Mouse (Mus musculus) embryonic facial prominence, embryonic 14.5 days (tissue): ENCODE data around the gene Nrxn3. TPM values are rescaled to one million over a fixed set of nuclear protein-coding genes. Genes with fewer than 3 reads are reported as not detected.

Experiments
- ATAC-seq: fragments of 200-750 bp; cut with Nextera tagmentation; 2 replicates; pipeline ENCODE4 v1.8.0; 2017; ENCODE audit warnings: low read depth, moderate number of reproducible peaks, moderate TSS enrichment
- DNase-seq: peaks from one replicate; pipeline ENCODE4 v3.0.0-alpha.2; 2015; ENCODE audit warnings: low spot score
- H3K27ac ChIP-seq: fragments of 300-500 bp; sonication (generic); replicated peaks from 2 replicates; pipeline ENCODE4 v1.5.1; 2014; ENCODE audit warnings: low read depth, mild to moderate bottlenecking, low read length, moderate library complexity
- H3K27me3 ChIP-seq: fragments of 300-500 bp; sonication (generic); replicated peaks from 2 replicates; pipeline ENCODE4 v1.6.1; 2014; ENCODE audit warnings: low read length; ENCODE audit not compliant: control insufficient read depth, insufficient read depth
- H3K36me3 ChIP-seq: fragments of 300-500 bp; sonication (generic); 2 replicates; pipeline ENCODE4 v1.6.1; 2014; ENCODE audit warnings: low read length, mixed read lengths; ENCODE audit not compliant: control insufficient read depth, insufficient read depth
- H3K4me1 ChIP-seq: fragments of 300-500 bp; sonication (generic); 2 replicates; pipeline ENCODE4 v1.6.1; 2014; ENCODE audit warnings: antibody characterized with exemption, low read length; ENCODE audit not compliant: control insufficient read depth, insufficient read depth
- H3K4me2 ChIP-seq: fragments of 300-500 bp; sonication (generic); 2 replicates; pipeline ENCODE4 v1.6.1; 2014; ENCODE audit warnings: low read depth, mild to moderate bottlenecking, low read length, moderate library complexity, mixed read lengths
- H3K4me3 ChIP-seq: fragments of 300-500 bp; sonication (generic); 2 replicates; pipeline ENCODE4 v1.5.1; 2014; ENCODE audit warnings: low read depth, mild to moderate bottlenecking, low read length
- H3K9ac ChIP-seq: fragments of 300-500 bp; sonication (generic); 2 replicates; pipeline ENCODE4 v1.6.1; 2014; ENCODE audit warnings: low read depth, mild to moderate bottlenecking, low read length, moderate library complexity, mixed read lengths
- H3K9me3 ChIP-seq: fragments of 300-500 bp; sonication (generic); 2 replicates; pipeline ENCODE4 v1.6.1; 2016; ENCODE audit warnings: low read length; ENCODE audit not compliant: control insufficient read depth
- WGBS: fragments of 180-500 bp; shearing (Covaris S2); extraction: QIAGEN DNeasy Blood & Tissue Kit; methylation state at CpG from one replicate; pipeline ENCODE4 v1.1.7; 2014; 5-methylcytosine and 5-hydroxymethylcytosine counted together
- polyA plus RNA-seq: library from polyadenylated mRNA; unstranded; fragments of >200 nt; fragmentation: Nextera tagmentation; extraction: Ambion mirVana; gene quantifications from 2 replicates; pipeline ENCODE4 v1.2.1, GENCODE M21; 2014

Nrxn3 gene
- polyA plus RNA-seq, 1 experiment from 2014 or later, result 2.6 TPM

DNA sequence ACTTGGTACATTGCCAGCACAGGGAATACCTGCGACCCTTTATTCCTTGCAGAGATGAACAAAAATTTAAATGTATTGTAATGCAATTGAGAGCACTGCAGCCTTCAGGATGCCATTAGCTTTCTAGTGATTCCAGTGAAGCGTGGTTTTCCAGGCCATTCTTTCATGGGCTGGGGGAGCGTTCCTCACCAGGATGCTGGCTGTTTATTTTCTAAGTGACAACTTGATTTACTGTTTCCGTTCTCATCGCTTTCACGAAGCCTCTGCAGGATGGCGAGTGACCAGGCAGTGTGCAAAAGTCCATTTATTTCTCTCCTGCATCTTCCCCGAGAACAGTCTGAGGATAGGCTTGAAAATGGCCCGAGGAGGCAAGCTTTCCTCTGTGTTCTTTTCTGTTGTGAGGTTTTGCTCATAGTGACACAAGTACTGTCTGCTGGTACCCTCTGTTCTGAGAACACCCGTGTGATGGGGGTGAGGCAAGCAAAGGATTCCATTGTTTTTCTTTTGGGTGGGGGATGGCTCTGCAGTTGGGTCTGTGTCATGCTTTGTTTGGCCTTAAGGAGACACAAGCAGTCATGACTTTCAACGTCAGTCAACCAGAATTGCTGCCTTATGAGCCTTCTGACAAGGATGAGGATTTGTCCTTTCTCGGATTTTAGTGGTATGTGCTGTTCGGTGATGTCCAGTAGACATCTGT lies 457.4 kb downstream of the Nrxn3 start:
- H3K36me3 ChIP-seq, result no peaks in the 10 kb centered on the region
- no peaks in the 10 kb centered on the region for H3K4me1 ChIP-seq
- ATAC-seq (no peak), DNase-seq (no peak)
- H3K4me2 ChIP-seq, result no peak overlapping the region
- H3K4me3 ChIP-seq, result no peak overlapping the region
- no peak overlapping the region for H3K9ac ChIP-seq
- no peak overlapping the region for H3K27ac ChIP-seq
- no peaks in the 10 kb centered on the region for H3K27me3 ChIP-seq
- WGBS, result 62% methylated on average over 13 of the region's 13 CpGs
- H3K9me3 ChIP-seq, result no peaks in the 10 kb centered on the region

DNA sequence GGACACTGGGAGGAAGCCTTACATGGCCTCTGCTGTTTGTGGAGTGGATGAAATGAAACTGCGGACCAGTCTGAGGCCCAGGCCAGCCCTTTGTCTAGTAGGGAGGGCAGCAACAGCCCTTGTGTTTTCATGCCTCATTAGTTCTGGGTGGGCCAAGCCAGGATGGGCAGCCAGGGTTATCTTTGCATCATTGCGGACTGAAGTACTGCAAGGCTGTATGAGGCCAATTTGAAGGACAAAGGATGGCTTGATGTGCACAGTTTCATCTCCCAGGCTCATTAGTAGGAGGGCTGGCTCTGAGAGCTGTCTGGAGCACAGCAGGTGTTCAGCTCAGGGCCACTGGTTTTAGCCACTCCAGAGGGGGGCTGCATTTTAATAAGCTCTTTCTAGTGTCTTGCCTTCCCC lies 458.5 kb downstream of the Nrxn3 start:
- DNase-seq, result peak; percentile 41
- Histone ChIP-seq H3K9me3 (no peaks in the 10 kb centered on the region), H3K4me3 (no peak overlapping the region), H3K4me2 (no peak overlapping the region), H3K27ac (no peak overlapping the region), H3K27me3 (no peaks in the 10 kb centered on the region), H3K4me1 (no peaks in the 10 kb centered on the region), H3K36me3 (no peaks in the 10 kb centered on the region), H3K9ac (no peak overlapping the region)
- WGBS, result 26% methylated on average over 2 of the region's 2 CpGs
- peak; percentile 77; the same call in 1 of the 2 replicates for ATAC-seq

DNA sequence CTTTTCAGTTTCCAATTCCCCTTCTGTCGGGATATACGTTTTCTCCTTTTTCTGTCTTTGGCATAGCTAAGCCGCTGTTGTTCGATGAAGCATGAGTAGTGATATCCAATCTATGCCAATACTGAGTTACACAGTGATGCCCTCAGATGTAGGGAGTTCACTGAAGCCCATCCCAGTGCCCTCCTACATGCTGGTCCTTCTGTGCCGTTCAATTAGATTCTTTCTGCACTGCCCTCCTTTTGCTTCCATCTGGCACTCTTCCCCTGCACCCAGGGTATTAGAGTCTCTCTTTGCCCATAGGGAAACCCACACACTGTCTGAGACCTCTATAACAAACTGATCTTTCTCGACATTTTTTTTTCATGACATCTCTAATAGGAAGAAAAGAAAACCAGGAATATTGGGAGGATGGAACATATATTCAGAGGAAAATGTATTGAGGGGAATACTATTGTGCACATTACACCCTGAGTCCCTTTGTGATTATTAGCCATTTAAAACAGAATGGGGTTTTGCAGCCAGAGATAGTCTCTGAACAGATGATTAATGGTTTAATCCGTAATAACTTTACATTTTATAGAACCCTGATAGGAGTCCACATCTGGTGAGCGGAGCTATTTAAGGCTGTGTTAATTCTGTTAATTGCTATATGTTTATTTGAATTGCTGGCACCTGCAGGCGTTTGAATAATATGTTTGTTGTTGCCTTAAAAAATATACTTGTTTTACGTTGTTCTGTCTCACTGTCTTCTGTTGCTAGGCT lies 476.3 kb downstream of the Nrxn3 start:
- Histone ChIP-seq H3K27me3 (no peaks in the 10 kb centered on the region), H3K9me3 (no peaks in the 10 kb centered on the region), H3K4me3 (no peak overlapping the region), H3K36me3 (no peaks in the 10 kb centered on the region), H3K9ac (no peak overlapping the region), H3K4me1 (no peaks in the 10 kb centered on the region), H3K4me2 (no peak overlapping the region), H3K27ac (no peak overlapping the region)
- 82% methylated on average over 10 of the region's 10 CpGs for WGBS
- DNase-seq, result no peak
- ATAC-seq, result no peak

DNA sequence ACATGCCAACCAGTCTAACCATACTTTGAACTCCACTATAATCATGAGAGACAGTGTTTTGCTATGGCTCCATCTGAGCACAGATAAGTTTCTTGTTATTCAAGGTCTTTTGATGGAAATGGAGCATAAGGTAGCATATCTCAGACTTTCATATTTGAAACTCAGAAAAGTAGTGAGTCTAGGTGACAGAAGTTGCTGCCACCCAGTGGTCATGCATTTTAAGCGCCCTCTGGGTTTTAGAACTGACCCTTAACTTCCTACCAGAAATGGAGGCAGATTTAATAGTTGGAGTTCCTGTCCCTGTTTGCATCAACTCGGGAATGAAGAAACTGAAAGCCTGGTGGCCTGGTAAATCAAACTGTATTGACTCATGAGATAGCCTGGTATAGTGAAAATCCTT lies 488.9 kb downstream of the Nrxn3 start:
- Histone ChIP-seq H3K36me3 (no peaks in the 10 kb centered on the region), H3K9me3 (no peaks in the 10 kb centered on the region), H3K4me3 (no peak overlapping the region), H3K27me3 (no peaks in the 10 kb centered on the region), H3K4me2 (no peak overlapping the region), H3K9ac (no peak overlapping the region), H3K27ac (no peak overlapping the region), H3K4me1 (no peaks in the 10 kb centered on the region)
- ATAC-seq (no peak), DNase-seq (no peak)
- 51% methylated on average over 2 of the region's 2 CpGs for WGBS

DNA sequence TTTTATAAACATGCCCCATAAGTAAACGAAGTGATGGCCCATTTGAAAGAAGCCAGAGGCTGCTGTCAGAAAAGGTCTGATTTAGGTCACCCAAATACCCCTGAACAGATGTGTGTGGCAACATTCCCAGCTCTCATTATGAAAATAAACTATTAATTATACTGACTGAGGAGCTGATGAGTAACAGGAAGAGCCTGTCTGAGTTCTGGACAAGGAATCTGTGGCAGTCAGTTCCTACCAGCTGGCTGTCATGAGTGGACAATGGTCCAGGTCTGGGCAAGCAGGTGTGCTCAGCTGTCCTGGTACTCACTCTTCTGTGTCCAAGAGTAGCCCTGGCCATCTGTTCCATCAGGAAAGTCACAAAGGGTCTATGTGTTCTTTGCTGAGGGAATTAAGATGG lies 517.1 kb downstream of the Nrxn3 start:
- no peaks in the 10 kb centered on the region for H3K36me3 ChIP-seq
- no peaks in the 10 kb centered on the region for H3K4me1 ChIP-seq
- WGBS, result 23% methylated on average over 1 of the region's 1 CpGs
- no peak overlapping the region for H3K27ac ChIP-seq
- peaks cover 7% of the 10 kb centered on the region for H3K9me3 ChIP-seq
- no peaks in the 10 kb centered on the region for H3K27me3 ChIP-seq
- H3K4me3 ChIP-seq, result no peak overlapping the region
- ATAC-seq (no peak), DNase-seq (no peak)
- no peak overlapping the region for H3K9ac ChIP-seq
- H3K4me2 ChIP-seq, result no peak overlapping the region

DNA sequence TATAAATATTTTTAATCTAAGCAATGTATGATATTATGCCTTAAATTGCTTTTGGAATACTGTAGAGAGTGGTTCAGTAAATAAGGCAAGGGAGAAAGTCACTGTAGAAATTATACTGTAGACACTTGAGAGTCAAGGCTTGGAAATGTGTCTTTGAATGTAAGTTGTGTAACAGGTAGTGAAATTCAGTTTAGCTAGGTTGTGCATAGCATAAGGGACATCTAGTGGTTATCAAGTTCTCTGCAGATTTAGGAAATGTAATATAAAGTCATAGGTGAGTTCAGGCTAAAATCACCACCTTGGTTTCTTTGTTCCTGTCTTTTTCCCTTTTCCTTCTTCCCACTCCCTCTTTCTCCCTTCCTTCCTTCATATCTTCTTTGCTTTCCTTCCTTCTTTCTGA lies 518.9 kb downstream of the Nrxn3 start:
- DNase-seq (no peak), ATAC-seq (no peak)
- H3K27me3 ChIP-seq, result no peaks in the 10 kb centered on the region
- peaks cover 7% of the 10 kb centered on the region for H3K9me3 ChIP-seq
- no peak overlapping the region for H3K4me3 ChIP-seq
- no peak overlapping the region for H3K9ac ChIP-seq
- no peak overlapping the region for H3K4me2 ChIP-seq
- no peak overlapping the region for H3K27ac ChIP-seq
- H3K36me3 ChIP-seq, result no peaks in the 10 kb centered on the region
- no peaks in the 10 kb centered on the region for H3K4me1 ChIP-seq

DNA sequence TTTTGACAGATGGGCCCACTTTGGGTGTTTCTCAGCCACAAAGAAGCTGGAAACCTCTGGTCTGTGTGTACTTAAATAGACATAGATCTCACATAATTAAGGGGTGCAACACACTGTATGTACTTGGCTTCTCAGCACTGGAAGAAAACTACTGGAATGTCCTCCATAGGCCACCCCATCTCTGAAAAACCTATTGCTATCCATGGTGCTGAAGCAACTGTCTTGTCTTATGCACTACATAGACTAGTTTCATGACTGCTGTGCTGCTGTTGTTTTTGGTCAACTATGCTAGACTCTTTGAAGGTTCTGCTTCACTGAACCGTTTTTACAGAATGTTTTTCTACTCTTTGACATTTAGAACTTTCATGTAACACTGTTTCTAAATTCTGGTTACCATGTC lies 519.8 kb downstream of the Nrxn3 start:
- ATAC-seq, result no peak
- no peak overlapping the region for H3K9ac ChIP-seq
- DNase-seq, result peak; percentile 59
- H3K9me3 ChIP-seq, result peaks cover 7% of the 10 kb centered on the region
- H3K36me3 ChIP-seq, result no peaks in the 10 kb centered on the region
- H3K4me2 ChIP-seq, result no peak overlapping the region
- no peak overlapping the region for H3K27ac ChIP-seq
- no peaks in the 10 kb centered on the region for H3K4me1 ChIP-seq
- no peak overlapping the region for H3K4me3 ChIP-seq
- 29% methylated on average over 1 of the region's 1 CpGs for WGBS
- H3K27me3 ChIP-seq, result no peaks in the 10 kb centered on the region

DNA sequence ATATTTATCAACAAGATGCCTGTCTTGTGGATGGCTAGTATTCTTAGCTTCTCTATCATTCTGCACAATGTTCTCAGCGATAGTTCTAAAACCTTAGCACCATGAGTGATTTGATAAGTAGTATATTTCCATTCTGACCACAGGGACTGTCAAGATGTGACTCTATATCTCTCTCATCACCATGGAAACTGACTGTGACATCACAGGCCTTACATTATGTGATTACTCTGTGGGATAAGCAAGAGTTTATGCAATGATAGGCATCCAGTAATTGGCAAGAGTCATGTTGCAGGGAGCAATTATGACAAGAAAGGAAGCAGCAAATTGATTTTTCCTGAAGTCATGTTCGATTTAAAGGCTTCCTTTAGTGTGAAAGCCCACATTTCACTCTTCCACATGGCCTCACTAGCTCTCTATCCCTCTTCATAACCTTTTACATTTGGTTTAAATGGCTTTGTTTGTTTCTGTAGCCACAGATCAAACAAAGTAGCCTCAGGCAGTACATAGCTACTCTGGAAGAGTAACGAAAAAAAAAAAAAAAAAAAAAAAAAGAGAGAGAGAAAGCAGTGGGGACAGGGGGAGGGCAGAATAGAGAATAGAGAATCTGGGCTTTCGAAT lies 532.7 kb downstream of the Nrxn3 start:
- Histone ChIP-seq H3K36me3 (no peaks in the 10 kb centered on the region), H3K9ac (no peak overlapping the region), H3K27me3 (no peaks in the 10 kb centered on the region), H3K4me1 (no peaks in the 10 kb centered on the region), H3K27ac (no peak overlapping the region), H3K4me2 (no peak overlapping the region), H3K4me3 (no peak overlapping the region), H3K9me3 (no peaks in the 10 kb centered on the region)
- DNase-seq (peak; percentile 0), ATAC-seq (no peak)
- WGBS, result 35% methylated on average over 4 of the region's 4 CpGs
